Mouse (Mus musculus) lung, adult 18-20 months (tissue): ENCODE data around the gene Sdhaf1.

Source experiments
- DNase-seq, 2 experiments: peaks; one replicate each; pipeline ENCODE4 v3.0.0; 2022; ENCODE audit warnings: mixed read lengths in 2 of 2

The Sdhaf1 gene

GRCm38 (mm10) chr7:30323795-30324194 lies at the start of gene Sdhaf1:
Sdhaf1 (minus strand) TSS chr7:30323895.
- no peak for DNase-seq

- DNase-seq: no peak
Measured at GRCm38 (mm10) chr7:30367466-30367865, 43.8 kb upstream of the Sdhaf1 start.

- DNase-seq: no peak
Measured at GRCm38 (mm10) chr7:30363344-30363738, 39.6 kb upstream of the Sdhaf1 start.

- DNase-seq: peak in 1 of 2 experiments; percentile 33
Measured at GRCm38 (mm10) chr7:30362652-30363343, 39.1 kb upstream of the Sdhaf1 start, which contains the start of gene Lrfn3. Lrfn3 (minus strand) TSS chr7:30362772.

DNA sequence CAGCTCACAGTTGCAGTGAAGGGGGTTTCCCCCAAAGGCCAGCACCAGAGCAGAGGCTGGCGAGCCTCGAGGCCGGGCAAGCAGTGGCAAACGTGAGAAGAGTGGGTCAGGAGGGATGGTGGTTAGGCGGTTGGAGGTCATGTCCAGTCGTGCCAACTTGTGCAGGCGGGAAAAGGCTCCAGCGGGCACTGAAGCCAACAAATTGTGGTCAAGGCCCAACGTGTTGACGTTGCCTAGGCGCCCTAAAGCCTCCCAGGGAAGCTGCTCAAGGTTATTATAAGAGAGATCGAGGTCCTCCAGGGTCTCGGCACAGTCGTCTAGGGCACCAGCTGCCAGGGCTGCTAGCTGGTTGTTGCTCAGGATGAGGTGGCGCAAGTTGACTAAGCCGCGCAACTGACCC lies 36.3 kb upstream of the Sdhaf1 start:
- DNase-seq: no peak

DNA sequence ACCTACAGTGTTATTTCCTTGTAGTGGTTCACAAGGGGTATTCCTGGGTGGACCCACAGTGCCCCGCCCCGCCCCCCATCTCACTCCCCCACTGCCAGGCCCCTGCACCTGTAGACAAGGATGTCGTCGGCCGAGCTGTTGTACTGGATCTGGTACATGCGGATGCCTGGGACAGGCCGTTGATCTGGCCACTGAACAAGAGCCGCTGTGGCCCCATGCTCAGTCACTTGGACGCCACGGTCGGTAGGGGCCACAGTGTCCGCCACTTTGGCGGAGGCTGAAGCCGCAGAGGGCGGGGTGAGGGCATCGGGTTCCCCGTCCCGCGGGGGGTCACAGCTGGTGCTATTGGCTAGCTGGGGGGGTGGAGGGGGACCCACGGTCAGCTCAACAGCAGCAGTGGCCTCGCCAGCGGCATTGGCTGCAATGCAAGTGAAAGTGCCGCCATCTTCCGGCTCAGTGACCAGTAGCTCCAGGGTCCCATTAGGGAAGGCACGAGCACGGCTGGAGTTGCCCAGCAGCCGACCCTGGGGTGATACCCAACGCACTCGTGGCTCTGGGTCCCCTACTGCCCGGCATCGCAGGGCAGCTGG lies 35.7 kb upstream of the Sdhaf1 start:
- no peak for DNase-seq

DNA sequence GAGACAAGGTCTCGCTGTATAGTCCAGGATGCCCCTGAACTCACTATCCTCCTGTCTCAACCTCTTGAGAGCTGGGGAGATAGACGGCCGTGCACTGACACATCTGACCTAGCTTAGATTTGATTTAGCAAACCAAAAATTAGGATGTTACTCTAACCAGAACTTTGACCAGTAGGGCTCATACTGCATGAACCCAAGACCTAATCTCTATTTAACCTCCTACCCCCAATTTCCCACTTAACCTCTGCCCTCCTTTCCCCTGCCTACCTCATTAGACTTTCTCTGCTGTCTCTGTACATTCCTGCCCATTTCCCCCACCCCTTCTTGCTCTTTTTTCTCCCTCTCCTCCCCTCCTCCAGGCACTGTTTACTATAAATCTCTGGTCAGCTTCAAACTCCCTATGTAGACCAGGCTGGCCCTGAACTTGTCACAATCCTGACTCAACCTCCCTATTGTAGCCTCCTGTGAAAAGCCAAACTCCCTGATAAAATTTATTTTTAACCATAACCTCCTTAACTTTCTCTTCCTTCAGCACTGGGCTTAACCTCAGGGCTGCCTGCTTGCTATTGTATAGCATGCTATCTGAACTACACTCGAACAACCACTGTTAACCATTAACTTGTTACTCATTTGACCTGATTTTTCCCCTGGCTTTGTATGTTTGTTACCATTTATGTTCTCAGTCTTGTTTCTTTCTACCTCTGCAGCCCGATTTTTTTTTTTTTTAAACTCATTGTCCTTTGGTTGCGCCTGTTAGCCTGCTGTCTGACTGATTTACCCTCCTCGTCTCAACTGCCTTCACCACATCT lies 34.9 kb upstream of the Sdhaf1 start:
- DNase-seq: no peak

- DNase-seq: no peak
Measured at GRCm38 (mm10) chr7:30354059-30354458, 30.4 kb upstream of the Sdhaf1 start.

- DNase-seq: peak; percentile 52 to 65
Measured at GRCm38 (mm10) chr7:30353279-30353822, 29.7 kb upstream of the Sdhaf1 start.

DNA sequence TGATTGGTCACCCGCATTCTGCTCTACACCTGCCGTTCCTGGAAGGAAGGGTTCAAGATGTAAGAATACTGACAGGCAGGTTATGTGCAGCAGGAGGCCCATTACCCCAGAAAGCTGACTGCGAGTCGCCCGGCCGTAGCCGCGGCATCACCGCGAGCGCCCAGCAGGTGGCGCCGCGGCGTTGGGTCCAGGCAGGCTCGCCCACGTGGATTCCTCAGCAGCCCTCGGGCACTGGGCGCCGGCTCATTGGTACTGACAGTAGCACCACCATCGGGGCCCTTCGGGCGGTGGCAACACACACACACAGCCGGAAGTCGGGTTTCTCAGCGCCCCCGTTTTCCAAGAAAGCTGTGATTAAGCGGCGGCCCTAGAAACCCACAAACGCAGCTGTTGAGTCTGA lies 24.1 kb upstream of the Sdhaf1 start:
- DNase-seq: peak; percentile 18 to 36

- peak; percentile 45 to 59 for DNase-seq
Measured at GRCm38 (mm10) chr7:30346635-30347379, 23.1 kb upstream of the Sdhaf1 start.

DNA sequence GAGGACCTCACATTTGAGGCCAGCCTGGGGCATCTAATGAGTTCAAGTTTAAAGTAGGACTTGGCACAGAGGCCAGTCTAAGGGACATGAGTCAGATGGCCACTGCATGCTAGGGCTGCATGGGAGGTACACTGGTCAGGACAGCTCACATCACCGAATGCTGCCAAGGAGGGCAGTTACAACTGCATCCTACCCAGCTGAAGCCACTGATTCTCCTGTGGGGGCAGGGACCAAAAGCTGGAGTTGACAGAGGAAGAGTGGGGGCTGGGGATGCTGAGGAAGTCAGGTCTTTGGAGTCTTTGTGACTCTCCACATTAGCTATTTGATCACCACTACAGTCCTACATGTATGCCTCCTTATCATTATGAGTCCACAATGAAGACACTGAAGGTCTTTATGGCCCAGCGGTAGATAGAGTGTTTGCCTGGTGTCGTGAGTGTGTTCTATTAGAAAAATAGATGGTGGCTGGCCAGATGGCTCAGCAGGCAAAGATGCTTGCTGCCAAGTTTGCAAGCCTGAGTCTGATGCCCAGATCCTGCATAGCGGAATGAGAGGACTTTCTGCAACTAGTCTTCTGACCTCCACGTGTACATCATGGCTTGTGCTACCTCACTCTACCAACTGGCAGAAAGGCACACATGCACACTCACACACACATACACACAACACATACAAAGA lies 15.9 kb upstream of the Sdhaf1 start:
- no peak for DNase-seq

- peak; percentile 73 to 81 for DNase-seq
Measured at GRCm38 (mm10) chr7:30336384-30336783, 12.7 kb upstream of the Sdhaf1 start.

GRCm38 (mm10) chr7:30335688-30336087 lies 12.0 kb upstream of the Sdhaf1 start:
- no peak for DNase-seq

DNA sequence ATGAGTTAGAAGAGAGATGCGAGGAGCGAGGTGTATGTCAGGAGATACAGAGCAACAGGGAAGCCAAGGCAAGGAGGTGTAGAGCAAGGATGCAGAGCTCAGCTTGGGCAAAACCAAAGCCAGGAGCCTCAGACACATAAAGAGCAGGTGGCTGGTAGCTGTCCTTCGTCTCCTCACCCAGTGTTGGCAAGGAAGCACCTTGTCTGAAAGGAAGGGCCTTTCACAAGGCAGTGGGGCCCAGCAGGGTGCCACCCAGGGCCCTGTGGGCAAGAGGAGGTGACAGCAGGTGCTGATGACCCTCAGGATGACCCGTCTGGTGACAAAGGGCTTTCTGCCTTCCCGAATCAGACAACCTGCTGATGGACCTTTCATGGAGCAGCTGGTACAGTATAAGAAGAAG lies 10.9 kb upstream of the Sdhaf1 start:
- no peak for DNase-seq

DNA sequence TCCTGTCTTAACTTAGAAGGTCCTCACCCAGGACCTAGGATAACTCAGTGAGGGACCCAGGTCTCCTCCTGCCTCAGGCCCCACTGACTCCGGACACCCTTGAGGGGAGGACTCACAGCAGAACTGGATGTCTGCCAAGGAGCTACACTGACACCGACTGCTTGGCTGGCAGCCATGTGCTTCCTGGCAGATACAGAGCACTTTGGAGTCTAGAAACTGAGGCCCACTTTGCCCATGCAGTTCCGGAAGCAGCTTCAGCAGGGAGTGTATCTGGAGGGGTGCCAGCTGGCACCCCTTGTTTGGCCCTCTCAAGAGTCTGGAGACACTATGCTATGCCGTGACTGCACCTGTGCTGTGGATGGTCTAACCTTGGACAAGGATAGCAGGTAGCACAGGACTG lies 9.7 kb upstream of the Sdhaf1 start:
- DNase-seq: peak; percentile 51 to 64

- DNase-seq: no peak
Measured at GRCm38 (mm10) chr7:30332622-30333259, 9.0 kb upstream of the Sdhaf1 start.

DNA sequence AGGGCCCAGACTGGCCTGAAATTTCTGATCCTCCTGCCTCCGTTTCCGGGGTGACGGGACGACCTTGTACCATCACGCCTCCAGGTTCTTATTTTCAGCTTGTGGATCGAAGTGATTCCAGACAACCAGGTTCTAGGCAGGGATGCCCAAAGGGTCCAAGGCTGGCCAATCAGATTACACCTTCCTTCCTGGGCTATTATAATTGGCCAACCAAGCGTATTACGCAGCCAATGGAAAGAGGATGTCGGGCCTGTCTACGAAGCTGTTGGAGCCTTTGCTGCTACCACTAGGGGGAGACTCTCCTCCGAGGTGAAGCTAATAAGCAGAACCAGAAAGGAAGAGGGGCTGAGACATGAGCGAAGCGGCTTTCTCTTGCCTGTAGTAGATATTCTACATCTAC lies 8.2 kb upstream of the Sdhaf1 start:
- DNase-seq: peak; percentile 72 to 80

DNA sequence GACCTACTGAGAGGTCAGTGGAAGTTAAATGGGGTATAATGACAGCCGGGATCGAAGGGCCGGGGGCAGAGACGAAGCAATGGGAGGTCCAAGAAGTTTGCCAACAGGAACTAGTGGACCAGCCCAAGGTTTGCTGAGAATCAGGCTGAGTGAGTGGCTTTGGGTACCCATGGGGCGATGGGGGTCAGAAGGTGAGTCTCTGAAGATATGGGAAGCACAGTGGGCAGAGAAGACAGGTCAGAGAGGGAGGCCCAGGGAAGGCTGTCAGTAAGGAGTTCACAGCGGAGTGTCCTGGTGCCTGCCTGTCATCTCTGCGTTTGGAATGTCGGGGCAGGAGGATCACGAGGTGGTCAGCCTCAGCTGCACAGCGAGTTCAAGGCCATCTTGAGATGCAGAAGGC lies 4.7 kb upstream of the Sdhaf1 start:
- DNase-seq: no peak

GRCm38 (mm10) chr7:30327140-30327539 lies 3.4 kb upstream of the Sdhaf1 start:
- DNase-seq: no peak

DNA sequence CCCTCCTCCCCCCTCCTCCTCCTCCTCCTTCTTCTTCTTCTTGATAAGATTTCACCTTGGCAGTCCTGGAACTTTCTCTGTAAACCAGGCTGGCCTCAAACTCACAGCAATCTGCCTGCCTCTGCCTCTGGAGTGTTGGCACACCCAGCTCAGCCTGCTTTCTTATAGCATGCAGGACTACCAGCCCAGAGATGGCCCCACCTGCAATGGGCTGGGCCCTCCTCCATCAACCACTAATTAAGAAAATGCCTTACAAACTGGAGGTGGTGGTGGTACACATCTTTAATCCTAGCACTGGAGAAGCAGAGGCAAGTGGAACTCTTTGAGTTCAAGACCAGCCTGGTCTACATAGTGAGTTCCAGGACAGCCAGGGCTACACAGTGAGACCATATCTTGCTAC lies 2.7 kb upstream of the Sdhaf1 start:
- no peak for DNase-seq

DNA sequence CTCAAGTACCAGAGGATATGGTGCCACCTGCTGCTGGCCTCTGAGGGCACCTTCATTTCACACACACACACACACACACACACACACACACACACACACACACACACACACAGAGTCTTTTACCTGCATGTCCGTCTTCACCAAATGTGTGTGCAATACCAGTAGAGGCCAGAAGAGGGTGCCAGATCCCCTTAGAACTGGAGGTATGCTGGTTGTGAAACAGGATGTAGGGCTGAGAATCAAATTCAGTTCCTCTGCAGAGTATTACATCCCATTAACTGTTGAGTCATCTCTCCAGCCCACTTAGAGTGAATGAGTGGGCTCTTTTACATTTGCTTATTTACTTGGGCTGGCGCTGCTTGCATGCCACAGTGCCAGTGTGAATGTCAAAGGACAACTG lies 1.7 kb upstream of the Sdhaf1 start:
- DNase-seq: peak; percentile 28 to 36
